Mouse (Mus musculus) kidney, embryonic 14.5 days (tissue): ENCODE data around the gene Appl1. TPM values are rescaled to one million over a fixed set of nuclear protein-coding genes. Genes with fewer than 3 reads are reported as not detected.

Experiments
- ATAC-seq: fragments of 200-750 bp; cut with Nextera tagmentation; 2 replicates; pipeline ENCODE4 v1.8.0; 2017; ENCODE audit warnings: moderate number of reproducible peaks, mild to moderate bottlenecking, moderate TSS enrichment, moderate library complexity; ENCODE audit not compliant: low FRiP score, low TSS enrichment
- H3K27ac ChIP-seq: fragments of 300-500 bp; sonication (generic); 2 replicates; pipeline ENCODE4 v1.5.1; 2014; ENCODE audit warnings: low read depth, mild to moderate bottlenecking, low read length, moderate library complexity, mixed read lengths
- H3K27me3 ChIP-seq: fragments of 300-500 bp; sonication (generic); 2 replicates; pipeline ENCODE4 v1.6.1; 2014; ENCODE audit warnings: mild to moderate bottlenecking, low read length; ENCODE audit not compliant: control insufficient read depth, insufficient read depth
- H3K36me3 ChIP-seq: fragments of 300-500 bp; sonication (generic); 2 replicates; pipeline ENCODE4 v1.6.1; 2014; ENCODE audit warnings: low read length, mixed read lengths; ENCODE audit not compliant: control insufficient read depth, insufficient read depth
- H3K4me1 ChIP-seq: fragments of 300-500 bp; sonication (generic); 2 replicates; pipeline ENCODE4 v1.6.1; 2014; ENCODE audit warnings: low read length, mixed read lengths; ENCODE audit not compliant: control insufficient read depth, insufficient read depth
- H3K4me2 ChIP-seq: fragments of 300-500 bp; sonication (generic); replicated peaks from 2 replicates; pipeline ENCODE4 v1.6.1; 2014; ENCODE audit warnings: low read depth, mild to moderate bottlenecking, low read length
- H3K4me3 ChIP-seq: fragments of 300-500 bp; sonication (generic); 2 replicates; pipeline ENCODE4 v1.5.1; 2014; ENCODE audit warnings: mild to moderate bottlenecking, low read length
- H3K9ac ChIP-seq: fragments of 300-500 bp; sonication (generic); 2 replicates; pipeline ENCODE4 v1.6.1; 2014; ENCODE audit warnings: low read depth, mild to moderate bottlenecking, low read length, moderate library complexity
- H3K9me3 ChIP-seq: fragments of 300-500 bp; sonication (generic); 2 replicates; pipeline ENCODE4 v1.6.1; 2016; ENCODE audit warnings: low read length; ENCODE audit not compliant: control insufficient read depth
- WGBS: fragments of 180-500 bp; shearing (Covaris S2); extraction: QIAGEN DNeasy Blood & Tissue Kit; methylation state at CpG from one replicate; pipeline ENCODE4 v1.1.7; 2014; 5-methylcytosine and 5-hydroxymethylcytosine counted together
- polyA plus RNA-seq: library from polyadenylated mRNA; unstranded; fragments of >200 nt; fragmentation: Nextera tagmentation; extraction: Ambion mirVana; gene quantifications from 2 replicates; pipeline ENCODE4 v1.2.1, GENCODE M21; 2014

Gene Appl1
- 48.8 and 55.6 TPM in 2 replicates for polyA plus RNA-seq

DNA sequence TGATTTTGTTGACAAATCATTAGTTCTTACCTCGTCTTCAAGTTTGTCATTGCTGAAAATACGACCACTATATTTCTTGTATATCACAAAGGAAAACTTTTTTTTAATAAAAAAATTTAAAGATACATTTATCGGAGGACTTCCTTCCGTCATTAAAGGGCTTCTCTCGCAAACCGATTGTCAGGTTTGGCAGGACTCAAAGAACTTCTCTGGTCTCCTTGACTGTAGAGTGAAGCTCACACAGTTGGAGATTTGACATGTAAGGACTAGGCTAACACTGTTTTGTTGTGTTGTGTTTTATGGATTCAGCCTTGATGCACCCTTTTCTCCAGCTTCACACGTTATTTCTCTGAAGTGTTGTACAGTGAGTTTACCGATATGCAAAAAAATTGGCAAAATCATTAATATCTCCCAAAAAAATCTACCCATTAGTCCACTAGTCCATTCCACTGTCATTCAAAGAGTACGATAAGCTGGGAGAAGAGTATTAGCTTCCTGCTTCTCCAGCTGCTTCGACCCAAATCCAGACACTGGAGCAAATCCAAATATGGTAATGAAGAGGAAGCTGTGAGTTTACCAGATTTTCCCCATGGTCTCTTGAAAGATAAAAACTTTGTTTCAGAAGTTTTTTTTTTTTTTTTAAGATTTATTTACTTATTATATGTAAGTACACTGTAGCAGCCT lies at the start of gene Appl1:
Appl1 (minus strand) TSS at position 127 of the 684 bp plus-strand sequence.
- 46% methylated on average over 10 of the region's 10 CpGs for WGBS
- Histone ChIP-seq H3K4me2 (peak within 1 kb of the TSS; percentile 47), H3K27ac (peak within 1 kb of the TSS; percentile 90), H3K4me3 (peak within 1 kb of the TSS; percentile 88), H3K9me3 (no peaks in the 10 kb centered on the region), H3K4me1 (0 out of 2 replicates have a peak, but pooled peaks cover 4% of the 10 kb centered on the region), H3K27me3 (no peaks in the 10 kb centered on the region), H3K36me3 (no peaks in the 10 kb centered on the region), H3K9ac (peak within 1 kb of the TSS; percentile 91)
- ATAC-seq = no peak

DNA sequence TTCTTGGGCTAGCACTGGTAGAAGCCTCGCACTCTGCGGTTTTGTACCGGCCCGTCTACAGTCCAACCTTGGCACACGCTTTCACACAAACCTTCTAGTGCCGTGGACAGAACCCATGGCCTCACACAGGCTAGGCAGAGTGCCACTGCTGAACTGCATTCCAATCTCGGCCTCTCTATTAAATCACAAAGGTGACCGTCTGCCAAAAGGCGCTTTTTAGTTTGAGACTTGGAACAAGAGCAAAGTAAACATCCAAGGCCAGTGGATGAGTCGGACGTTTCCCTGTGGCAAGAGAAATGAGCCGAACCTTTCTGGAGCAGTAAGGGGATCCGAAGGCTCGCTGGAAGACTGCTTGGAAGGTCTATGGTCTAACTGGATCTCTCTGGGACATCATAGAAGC lies 48.8 kb upstream of the Appl1 start:
- H3K27ac ChIP-seq = no peak overlapping the region
- WGBS = 81% methylated on average over 14 of the region's 14 CpGs
- H3K4me1 ChIP-seq = no peaks in the 10 kb centered on the region
- no peak overlapping the region for H3K4me2 ChIP-seq
- no peak for ATAC-seq
- no peaks in the 10 kb centered on the region for H3K9me3 ChIP-seq
- no peaks in the 10 kb centered on the region for H3K27me3 ChIP-seq
- no peaks in the 10 kb centered on the region for H3K36me3 ChIP-seq
- no peak overlapping the region for H3K9ac ChIP-seq
- no peak overlapping the region for H3K4me3 ChIP-seq

DNA sequence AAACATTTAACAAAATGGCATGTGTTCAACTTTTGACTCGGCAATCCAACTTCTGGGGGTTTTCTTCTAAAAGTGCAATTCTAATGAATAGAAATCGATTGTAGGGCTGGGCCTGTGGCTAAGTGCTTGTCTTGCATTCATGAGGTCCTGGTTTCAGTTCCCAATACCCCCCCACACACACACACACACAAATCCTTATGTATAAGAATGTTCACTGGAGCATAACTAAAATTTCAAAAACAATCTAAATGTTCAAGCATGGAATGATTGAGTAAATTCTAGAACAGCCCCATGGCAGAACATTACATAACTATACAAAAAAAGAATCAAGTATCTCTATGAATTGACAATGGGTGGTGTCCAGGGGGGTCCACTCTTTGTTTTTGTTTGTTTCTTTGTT lies 46.9 kb upstream of the Appl1 start:
- Histone ChIP-seq H3K27ac (no peak overlapping the region), H3K9ac (no peak overlapping the region), H3K36me3 (no peaks in the 10 kb centered on the region), H3K4me1 (no peaks in the 10 kb centered on the region), H3K9me3 (no peaks in the 10 kb centered on the region), H3K4me3 (no peak overlapping the region), H3K27me3 (no peaks in the 10 kb centered on the region), H3K4me2 (no peak overlapping the region)
- 83% methylated on average over 2 of the region's 2 CpGs for WGBS
- ATAC-seq = no peak

DNA sequence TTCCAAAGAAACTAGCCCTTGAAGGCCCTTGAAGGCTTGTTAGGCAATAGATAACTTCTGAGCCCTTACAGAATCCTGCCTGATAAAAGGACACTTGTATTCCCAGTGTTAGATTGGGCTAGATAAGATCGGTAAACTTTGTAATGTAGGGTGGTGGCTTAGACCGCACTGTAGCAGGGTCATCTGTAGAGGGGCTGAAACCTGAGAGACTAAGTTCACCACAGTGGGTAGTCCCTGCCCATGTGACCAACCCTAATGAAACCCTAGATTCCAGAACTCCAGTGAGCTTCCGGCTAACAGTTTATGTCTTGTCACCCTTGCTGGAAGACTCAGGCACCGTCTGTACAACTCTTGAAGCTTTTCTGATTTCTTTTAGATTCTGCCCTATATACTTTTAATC lies 42.6 kb upstream of the Appl1 start:
- ATAC-seq = peak; percentile 60; the same call in 1 of the 2 replicates
- WGBS = 27% methylated on average over 4 of the region's 4 CpGs

DNA sequence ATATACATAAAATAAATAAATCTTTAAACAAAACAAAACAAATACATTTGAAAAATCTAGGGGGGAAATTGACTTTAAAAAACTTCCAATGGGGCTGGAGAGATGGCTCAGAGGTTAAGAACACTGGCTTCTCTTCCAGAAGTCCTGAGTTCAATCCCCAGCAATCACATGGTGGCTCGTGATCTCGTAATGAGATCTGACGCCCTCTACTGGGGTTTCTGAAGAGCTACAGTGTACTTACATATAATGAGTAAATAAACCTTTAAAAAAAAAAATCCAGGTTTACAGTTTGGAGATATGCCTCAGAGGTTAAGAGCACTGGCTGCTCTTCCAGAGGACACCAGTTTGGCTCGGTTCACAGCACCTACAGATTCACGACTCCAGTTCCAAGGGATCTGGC lies 40.5 kb upstream of the Appl1 start:
- Histone ChIP-seq H3K27me3 (no peaks in the 10 kb centered on the region), H3K27ac (no peak overlapping the region), H3K36me3 (no peaks in the 10 kb centered on the region), H3K4me2 (no peak overlapping the region), H3K4me3 (no peak overlapping the region), H3K9me3 (no peaks in the 10 kb centered on the region), H3K9ac (no peak overlapping the region), H3K4me1 (no peaks in the 10 kb centered on the region)
- ATAC-seq = no peak
- 84% methylated on average over 5 of the region's 5 CpGs for WGBS

More for the DNA sequence above, 42.6 kb upstream of the Appl1 start:
- Histone ChIP-seq H3K4me3 (no peak overlapping the region), H3K27me3 (no peaks in the 10 kb centered on the region), H3K36me3 (no peaks in the 10 kb centered on the region), H3K4me1 (no peaks in the 10 kb centered on the region), H3K9ac (no peak overlapping the region), H3K9me3 (no peaks in the 10 kb centered on the region), H3K27ac (no peak overlapping the region), H3K4me2 (no peak overlapping the region)

DNA sequence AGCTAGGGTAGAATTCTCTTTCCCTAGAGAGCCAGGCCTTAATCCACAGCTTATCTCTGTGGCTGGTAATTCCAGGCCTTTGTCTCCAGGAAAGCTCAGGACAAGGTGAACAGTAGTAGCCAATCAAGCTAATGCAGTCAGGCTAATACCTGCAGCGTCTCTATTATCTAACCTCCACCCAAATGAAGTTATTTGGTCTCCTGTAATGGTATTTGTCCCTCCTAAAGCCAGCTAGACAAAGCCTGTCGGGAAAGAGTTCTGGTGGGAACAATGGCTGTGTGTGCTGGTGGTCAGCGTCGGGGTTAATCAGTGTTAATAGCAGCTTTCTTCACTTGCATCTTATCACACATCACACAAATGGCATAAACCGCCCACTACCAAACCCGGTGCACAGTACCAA lies 34.9 kb upstream of the Appl1 start:
- Histone ChIP-seq H3K4me2 (no peak overlapping the region), H3K27ac (no peak overlapping the region), H3K4me3 (no peak overlapping the region), H3K36me3 (no peaks in the 10 kb centered on the region), H3K9me3 (no peaks in the 10 kb centered on the region), H3K9ac (no peak overlapping the region), H3K27me3 (no peaks in the 10 kb centered on the region), H3K4me1 (no peaks in the 10 kb centered on the region)
- no peak for ATAC-seq
- 45% methylated on average over 6 of the region's 6 CpGs for WGBS

DNA sequence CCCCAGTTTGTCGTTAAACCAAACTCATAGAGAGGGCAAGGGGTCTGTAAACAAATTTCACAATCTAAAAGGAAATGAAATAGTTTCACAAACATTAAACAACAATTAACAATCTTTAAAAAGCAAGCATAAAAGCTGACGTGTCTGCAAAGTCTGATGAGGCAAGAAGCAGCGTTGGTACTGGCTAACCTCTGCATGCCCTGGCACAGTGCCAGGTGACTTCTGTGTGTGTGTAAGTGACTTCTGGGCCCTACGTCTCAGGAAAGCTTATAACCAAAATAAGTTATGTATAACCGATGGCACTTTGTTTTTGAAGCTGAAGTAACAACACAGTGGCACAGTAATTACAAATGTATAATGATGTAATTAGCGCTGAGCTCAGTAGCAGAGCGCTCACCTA lies 33.9 kb upstream of the Appl1 start:
- Histone ChIP-seq H3K4me2 (no peak overlapping the region), H3K36me3 (no peaks in the 10 kb centered on the region), H3K27ac (no peak overlapping the region), H3K9me3 (no peaks in the 10 kb centered on the region), H3K4me3 (no peak overlapping the region), H3K4me1 (no peaks in the 10 kb centered on the region), H3K9ac (no peak overlapping the region), H3K27me3 (no peaks in the 10 kb centered on the region)
- 73% methylated on average over 7 of the region's 7 CpGs for WGBS
- ATAC-seq = no peak

DNA sequence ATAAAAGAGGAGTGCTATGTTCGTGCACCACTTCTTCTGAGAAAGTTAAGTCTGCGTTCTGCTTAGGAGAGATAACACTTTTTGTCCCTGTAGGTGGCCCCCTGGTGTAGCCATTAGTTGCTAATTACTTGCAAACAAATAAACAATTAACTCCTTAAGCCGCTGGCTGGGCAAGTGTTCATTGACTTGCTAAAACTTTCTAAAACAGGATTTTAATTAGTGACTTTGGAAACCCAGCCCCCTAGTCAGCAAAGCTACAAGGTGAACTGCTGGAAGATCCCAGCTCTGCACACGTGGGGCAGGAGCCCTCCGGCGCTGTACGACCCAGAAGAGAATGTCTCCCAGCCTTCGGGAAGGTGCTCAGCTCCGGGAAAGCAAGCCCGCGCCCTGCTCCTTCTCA lies 29.4 kb upstream of the Appl1 start:
- 5% methylated on average over 11 of the region's 11 CpGs for WGBS
- H3K4me3 ChIP-seq = no peak overlapping the region
- no peaks in the 10 kb centered on the region for H3K36me3 ChIP-seq

DNA sequence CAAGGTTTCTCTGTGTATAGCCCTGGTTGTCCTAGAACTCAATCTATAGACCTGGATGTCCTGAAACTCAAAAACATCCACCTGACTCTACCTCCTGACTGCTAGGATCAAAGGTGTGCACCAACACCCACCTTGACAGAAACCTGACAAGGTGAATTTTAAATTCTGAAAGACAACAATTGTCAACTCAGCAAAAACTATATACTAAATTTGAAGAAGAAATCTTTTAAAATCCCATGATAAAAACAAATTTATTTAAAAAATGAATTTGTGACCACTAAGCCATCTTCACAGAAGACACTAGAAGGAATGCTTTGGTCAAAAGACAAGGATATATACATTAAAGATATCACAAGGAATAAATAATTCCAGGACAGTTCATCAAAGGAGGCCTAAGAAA lies 25.2 kb upstream of the Appl1 start:
- no peak overlapping the region for H3K4me3 ChIP-seq
- no peak overlapping the region for H3K27ac ChIP-seq
- H3K9me3 ChIP-seq = no peaks in the 10 kb centered on the region
- H3K9ac ChIP-seq = no peak overlapping the region
- ATAC-seq = no peak
- H3K4me2 ChIP-seq = no peak overlapping the region
- H3K36me3 ChIP-seq = no peaks in the 10 kb centered on the region
- H3K4me1 ChIP-seq = peaks cover 12% of the 10 kb centered on the region
- no peaks in the 10 kb centered on the region for H3K27me3 ChIP-seq

More for the DNA sequence above, 29.4 kb upstream of the Appl1 start:
- no peak for ATAC-seq
- no peak overlapping the region for H3K9ac ChIP-seq
- H3K27me3 ChIP-seq = no peaks in the 10 kb centered on the region
- H3K4me2 ChIP-seq = peak overlapping the region; percentile 33
- H3K4me1 ChIP-seq = no peaks in the 10 kb centered on the region
- H3K27ac ChIP-seq = no peak overlapping the region
- no peaks in the 10 kb centered on the region for H3K9me3 ChIP-seq
